Comparison of ENCODE assay signal across 21 mouse cellular contexts in genomic region chr2:140243105-140243504, GRCm38 (mm10).
"Had no signal": no experiment of that assay in that cellular context is flagged by ENCODE, and none has a peak within 500 bp of the region (broad histone marks: within the 10 kb centered on the region; RNA-seq: fewer than 3 reads in every experiment).

No protein-coding gene starts in this region.

- H3K4me1 ChIP-seq: kidney, embryonic 15.5 days; limb, embryonic 10.5 days; limb, embryonic 13.5 days; liver, embryonic 12.5 days; liver, embryonic 15.5 days; lung, embryonic 15.5 days; neural tube, embryonic 12.5 days; neural tube, embryonic 15.5 days had no signal

- ATAC-seq: liver, embryonic 12.5 days had no signal

- H3K4me2 ChIP-seq: kidney, embryonic 15.5 days; limb, embryonic 13.5 days; liver, embryonic 12.5 days; liver, embryonic 15.5 days; lung, embryonic 15.5 days; midbrain, embryonic 12.5 days; neural tube, embryonic 12.5 days; neural tube, embryonic 15.5 days had no signal

- H3K27me3 ChIP-seq: kidney, embryonic 15.5 days; limb, embryonic 13.5 days; liver, embryonic 12.5 days; liver, embryonic 15.5 days; lung, embryonic 15.5 days; midbrain, embryonic 12.5 days; neural tube, embryonic 12.5 days; neural tube, embryonic 15.5 days had no signal

- H3K4me3 ChIP-seq: kidney, embryonic 15.5 days; limb, embryonic 10.5 days; limb, embryonic 13.5 days; liver, embryonic 12.5 days; liver, embryonic 15.5 days; lung, embryonic 15.5 days; midbrain, embryonic 12.5 days; neural tube, embryonic 12.5 days; neural tube, embryonic 15.5 days had no signal

- H3K9me3 ChIP-seq: kidney, embryonic 15.5 days; limb, embryonic 10.5 days; limb, embryonic 13.5 days; liver, embryonic 12.5 days; liver, embryonic 15.5 days; lung, embryonic 15.5 days; midbrain, embryonic 12.5 days; neural tube, embryonic 12.5 days; neural tube, embryonic 15.5 days had no signal

- H3K27ac ChIP-seq: kidney, embryonic 15.5 days; limb, embryonic 10.5 days; limb, embryonic 13.5 days; liver, embryonic 12.5 days; liver, embryonic 15.5 days; lung, embryonic 15.5 days; midbrain, embryonic 12.5 days; neural tube, embryonic 12.5 days; neural tube, embryonic 15.5 days; stomach, postnatal 0 days had no signal

- H3K36me3 ChIP-seq: kidney, embryonic 15.5 days; limb, embryonic 10.5 days; limb, embryonic 13.5 days; liver, embryonic 12.5 days; liver, embryonic 15.5 days; lung, embryonic 15.5 days; midbrain, embryonic 12.5 days; neural tube, embryonic 12.5 days; neural tube, embryonic 15.5 days had no signal

- DNase-seq: kidney, adult 8-10 months; kidney, postnatal 10 days; kidney, postnatal 36 days; liver; lung, adult 18-20 months; lung, postnatal 10 days; lung, postnatal 4 days; right cerebral cortex, postnatal 25 days; thymus, adult 2 months; thymus, postnatal 14 days; thymus, postnatal 4 days had no signal

- H3K9ac ChIP-seq: kidney, embryonic 15.5 days; limb, embryonic 13.5 days; liver, embryonic 12.5 days; liver, embryonic 15.5 days; lung, embryonic 15.5 days; midbrain, embryonic 12.5 days; neural tube, embryonic 12.5 days; neural tube, embryonic 15.5 days had no signal
